Mouse (Mus musculus): ENCODE results near the gene Psd4. TPM values are rescaled to one million over a fixed set of nuclear protein-coding genes. Genes with fewer than 3 reads are reported as not detected.

The Psd4 gene
- polyA plus RNA-seq, 1 experiment from 2014 or later: 4.6 TPM

DNA sequence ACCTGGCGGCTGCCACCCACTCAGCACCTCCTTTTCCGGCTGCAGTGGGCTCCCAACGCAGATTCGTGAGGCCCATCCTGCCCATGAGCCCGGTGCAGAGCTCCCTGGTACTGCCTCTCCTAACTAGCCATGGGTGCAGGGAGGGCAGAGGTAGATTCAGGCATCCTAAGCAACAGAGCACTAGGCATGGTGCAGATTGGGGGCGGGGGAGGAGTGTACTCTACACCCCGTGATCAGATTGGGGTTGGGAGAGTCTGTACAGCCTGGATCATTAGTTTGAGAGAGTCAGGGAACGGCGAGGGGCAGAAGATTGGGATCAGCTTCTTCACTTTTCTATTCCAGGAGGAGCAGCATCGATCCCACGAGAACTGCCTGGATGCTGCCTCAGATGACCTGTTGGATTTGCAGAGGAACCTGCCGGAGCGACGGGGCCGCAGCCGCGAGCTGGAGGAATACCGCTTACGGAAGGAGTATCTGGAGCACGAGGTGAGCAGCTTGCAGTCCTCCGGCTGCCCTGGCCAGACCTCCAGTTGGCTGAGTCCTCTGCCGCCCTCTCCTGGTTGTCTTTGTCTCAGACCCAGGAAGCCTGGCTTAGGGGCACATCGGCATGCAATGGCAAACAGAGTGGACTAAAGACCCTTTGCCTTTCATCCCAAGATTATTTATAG is 38.1 kb downstream of the Psd4 start:
- Histone ChIP-seq H3K27ac (ENCODE audit: low read depth, low read length) (no peak overlapping the region), H3K4me2 (replicated peaks; ENCODE audit: low read depth, low read length) (peak overlapping the region; percentile 41), H3K27me3 (ENCODE audit: control insufficient read depth, insufficient read depth, low read length) (no peaks in the 10 kb centered on the region), H3K36me3 (ENCODE audit: control insufficient read depth, insufficient read depth, low read length) (no peaks in the 10 kb centered on the region), H3K4me3 (ENCODE audit: low read length) (peak overlapping the region; percentile 23; the same call in 1 of the 2 replicates), H3K4me1 (ENCODE audit: control insufficient read depth, insufficient read depth, low read length) (peaks cover 15% of the 10 kb centered on the region), H3K9me3 (ENCODE audit: control insufficient read depth, low read length) (no peaks in the 10 kb centered on the region), H3K9ac (ENCODE audit: low read depth, low read length) (no peak overlapping the region)
- ATAC-seq (ENCODE audit: low FRiP score, low TSS enrichment): peak; percentile 62
- WGBS: 12% methylated on average over 23 of the region's 23 CpGs

DNA sequence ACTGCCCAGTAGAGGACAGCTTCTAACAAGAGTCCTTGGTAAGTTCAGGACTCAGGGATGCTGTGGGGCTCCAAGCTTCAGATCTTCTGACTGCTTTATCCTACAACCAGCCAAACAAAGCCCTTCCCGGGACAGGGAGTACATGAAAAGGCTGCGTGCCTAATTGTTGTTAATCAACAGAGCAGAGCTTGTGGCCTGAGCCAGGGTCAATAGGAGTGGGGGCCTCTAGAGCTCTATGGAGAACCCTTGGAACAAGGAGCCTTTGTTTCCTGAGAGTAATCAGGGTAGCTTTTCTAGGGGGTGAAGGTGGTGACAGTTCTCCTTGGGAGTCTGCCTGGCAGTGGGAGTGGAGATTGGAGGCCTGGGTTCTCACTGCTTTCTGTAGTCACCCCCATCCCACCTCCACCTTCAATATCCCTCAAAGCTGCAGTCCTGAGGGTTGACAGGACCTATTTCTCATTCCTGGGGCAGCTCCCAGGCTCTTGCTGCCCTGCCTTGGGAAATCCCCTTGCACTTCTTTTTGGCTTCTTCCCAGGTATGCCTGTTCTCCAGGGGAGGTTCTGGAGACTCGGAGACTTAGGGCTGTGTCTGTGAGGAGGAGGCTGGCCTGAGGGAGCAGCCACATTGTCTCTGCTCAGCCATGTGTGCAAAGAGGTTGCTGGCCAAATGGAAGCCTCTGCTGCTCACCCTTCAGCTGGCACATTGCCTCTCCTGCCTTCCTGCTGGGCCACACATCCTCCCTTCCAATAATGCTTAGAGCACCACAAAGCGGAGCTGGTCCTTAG is 40.5 kb downstream of the Psd4 start:
- WGBS: 36% methylated on average over 4 of the region's 4 CpGs
- H3K9ac ChIP-seq (ENCODE audit: low read depth, low read length): no peak overlapping the region; the same call in 1 of the 2 replicates

DNA sequence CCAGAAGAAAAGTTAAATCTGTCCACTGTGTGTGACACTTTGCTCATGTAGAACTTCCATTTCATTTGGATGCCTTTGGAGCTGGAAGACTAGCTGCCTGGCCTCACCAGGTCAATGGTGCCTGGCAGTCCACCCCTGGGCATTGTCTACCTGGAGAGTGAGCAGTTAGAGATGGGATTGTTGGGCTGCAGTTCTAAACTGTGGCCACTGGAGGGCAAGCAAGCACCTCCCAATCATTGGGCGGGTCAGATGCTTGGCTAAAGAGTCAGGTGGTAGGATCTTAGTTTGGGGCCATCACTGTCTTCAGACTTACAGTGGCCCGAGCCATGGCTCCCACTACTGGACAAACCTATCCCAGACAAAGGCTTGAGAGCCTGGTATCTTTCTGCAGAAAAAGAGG is 41.8 kb downstream of the Psd4 start:
- Histone ChIP-seq H3K27me3 (ENCODE audit: control insufficient read depth, insufficient read depth, low read length) (no peaks in the 10 kb centered on the region), H3K4me3 (ENCODE audit: low read length) (no peak overlapping the region), H3K27ac (ENCODE audit: low read depth, low read length) (no peak overlapping the region), H3K36me3 (ENCODE audit: control insufficient read depth, insufficient read depth, low read length) (no peaks in the 10 kb centered on the region), H3K9me3 (ENCODE audit: control insufficient read depth, low read length) (no peaks in the 10 kb centered on the region), H3K4me1 (ENCODE audit: control insufficient read depth, insufficient read depth, low read length) (peaks cover 31% of the 10 kb centered on the region), H3K4me2 (replicated peaks; ENCODE audit: low read depth, low read length) (no peak overlapping the region), H3K9ac (ENCODE audit: low read depth, low read length) (no peak overlapping the region)
- ATAC-seq (ENCODE audit: low FRiP score, low TSS enrichment): peak; percentile 20; the same call in 1 of the 2 replicates
- WGBS: 0% methylated on average over 2 of the region's 2 CpGs

More for the DNA sequence above, 40.5 kb downstream of the Psd4 start:
- Histone ChIP-seq H3K4me3 (ENCODE audit: low read length) (no peak overlapping the region), H3K9me3 (ENCODE audit: control insufficient read depth, low read length) (no peaks in the 10 kb centered on the region), H3K4me2 (replicated peaks; ENCODE audit: low read depth, low read length) (no peak overlapping the region), H3K4me1 (ENCODE audit: control insufficient read depth, insufficient read depth, low read length) (peaks cover 21% of the 10 kb centered on the region), H3K36me3 (ENCODE audit: control insufficient read depth, insufficient read depth, low read length) (no peaks in the 10 kb centered on the region), H3K27me3 (ENCODE audit: control insufficient read depth, insufficient read depth, low read length) (no peaks in the 10 kb centered on the region), H3K27ac (ENCODE audit: low read depth, low read length) (peak overlapping the region; percentile 73)
- peak; percentile 51; the same call in 1 of the 2 replicates for ATAC-seq (ENCODE audit: low FRiP score, low TSS enrichment)

DNA sequence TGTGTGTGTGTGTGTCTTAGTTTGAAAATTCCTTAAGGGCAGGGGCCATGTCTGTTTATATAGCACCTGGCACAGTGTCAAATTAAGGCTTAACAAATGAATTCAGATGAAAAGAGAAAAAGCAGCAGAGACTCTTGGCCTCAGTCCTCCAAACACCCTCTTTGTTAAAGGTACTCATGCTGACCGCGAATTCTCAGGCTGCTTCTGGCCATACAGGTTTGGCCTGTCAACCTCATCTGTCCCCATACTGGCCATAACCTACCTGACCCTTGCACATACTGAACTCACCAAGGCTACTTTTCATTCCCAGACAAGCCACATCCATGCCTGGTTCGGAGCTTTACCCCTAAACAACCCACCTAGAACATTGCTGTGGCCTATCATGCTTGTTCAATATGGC is 45.8 kb downstream of the Psd4 start:
- Histone ChIP-seq H3K27me3 (ENCODE audit: control insufficient read depth, insufficient read depth, low read length) (no peaks in the 10 kb centered on the region), H3K36me3 (ENCODE audit: control insufficient read depth, insufficient read depth, low read length) (no peaks in the 10 kb centered on the region), H3K4me1 (ENCODE audit: control insufficient read depth, insufficient read depth, low read length) (peaks cover 56% of the 10 kb centered on the region), H3K27ac (ENCODE audit: low read depth, low read length) (peak overlapping the region; percentile 60; the same call in 1 of the 2 replicates), H3K4me3 (ENCODE audit: low read length) (no peak overlapping the region), H3K4me2 (replicated peaks; ENCODE audit: low read depth, low read length) (no peak overlapping the region), H3K9me3 (ENCODE audit: control insufficient read depth, low read length) (no peaks in the 10 kb centered on the region), H3K9ac (ENCODE audit: low read depth, low read length) (no peak overlapping the region)
- no peak for ATAC-seq (ENCODE audit: low FRiP score, low TSS enrichment)
- 59% methylated on average over 3 of the region's 3 CpGs for WGBS

DNA sequence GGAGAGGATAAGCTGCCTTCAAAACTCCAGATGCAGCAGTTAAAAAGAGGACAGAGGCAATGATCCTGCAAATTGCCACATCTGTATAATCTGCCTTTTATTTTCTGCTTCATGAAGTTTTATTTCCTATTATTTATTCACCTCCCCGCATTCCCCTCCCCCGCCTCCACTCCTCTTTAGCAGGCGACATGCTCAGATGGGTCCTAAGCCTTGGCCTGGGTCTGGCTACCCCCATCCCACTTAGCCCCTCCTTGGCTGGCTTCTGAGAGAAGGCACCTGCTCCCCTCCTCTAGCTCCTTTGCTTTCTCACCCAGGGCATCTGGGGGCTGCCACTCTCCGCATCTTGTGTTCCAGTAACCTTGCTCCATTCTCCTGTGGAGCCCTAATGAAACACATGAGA is 46.3 kb downstream of the Psd4 start:
- H3K36me3 ChIP-seq (ENCODE audit: control insufficient read depth, insufficient read depth, low read length): no peaks in the 10 kb centered on the region
- no peaks in the 10 kb centered on the region for H3K9me3 ChIP-seq (ENCODE audit: control insufficient read depth, low read length)
- WGBS: 38% methylated on average over 4 of the region's 4 CpGs
- H3K9ac ChIP-seq (ENCODE audit: low read depth, low read length): no peak overlapping the region
- no peak overlapping the region for H3K4me3 ChIP-seq (ENCODE audit: low read length)
- H3K27ac ChIP-seq (ENCODE audit: low read depth, low read length): peak overlapping the region; percentile 70; the same call in 1 of the 2 replicates
- no peaks in the 10 kb centered on the region for H3K27me3 ChIP-seq (ENCODE audit: control insufficient read depth, insufficient read depth, low read length)
- H3K4me1 ChIP-seq (ENCODE audit: control insufficient read depth, insufficient read depth, low read length): peaks cover 56% of the 10 kb centered on the region
- peak; percentile 84 for ATAC-seq (ENCODE audit: low FRiP score, low TSS enrichment)
- no peak overlapping the region for H3K4me2 ChIP-seq (replicated peaks; ENCODE audit: low read depth, low read length)

DNA sequence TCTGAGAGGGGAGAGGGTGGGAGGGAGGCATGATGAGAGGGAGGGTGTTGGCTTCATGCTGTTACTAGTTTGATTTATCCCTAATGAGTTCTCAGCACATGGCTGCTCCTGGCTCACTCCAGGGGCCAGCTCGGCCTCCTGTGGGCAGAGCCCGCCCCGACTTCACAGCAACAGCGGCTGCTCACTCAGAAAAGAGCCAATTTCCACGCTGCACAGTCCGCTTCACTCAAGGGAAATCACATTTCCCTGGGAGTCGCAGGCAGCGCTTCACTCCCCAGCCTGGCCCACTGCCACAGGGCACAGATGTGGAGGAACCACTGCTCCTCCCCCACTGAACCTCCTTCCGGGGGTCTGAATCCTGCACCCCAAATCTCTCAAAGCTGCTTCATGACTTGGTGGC is 49.3 kb downstream of the Psd4 start:
- ATAC-seq (ENCODE audit: low FRiP score, low TSS enrichment): peak; percentile 69
- H3K9ac ChIP-seq (ENCODE audit: low read depth, low read length): no peak overlapping the region
- peaks cover 52% of the 10 kb centered on the region for H3K4me1 ChIP-seq (ENCODE audit: control insufficient read depth, insufficient read depth, low read length)
- H3K36me3 ChIP-seq (ENCODE audit: control insufficient read depth, insufficient read depth, low read length): no peaks in the 10 kb centered on the region
- no peaks in the 10 kb centered on the region for H3K27me3 ChIP-seq (ENCODE audit: control insufficient read depth, insufficient read depth, low read length)
- no peak overlapping the region for H3K4me3 ChIP-seq (ENCODE audit: low read length)
- peak overlapping the region; percentile 78 for H3K27ac ChIP-seq (ENCODE audit: low read depth, low read length)
- no peaks in the 10 kb centered on the region for H3K9me3 ChIP-seq (ENCODE audit: control insufficient read depth, low read length)
- H3K4me2 ChIP-seq (replicated peaks; ENCODE audit: low read depth, low read length): no peak overlapping the region
- WGBS: under 1% methylated on average over 9 of the region's 9 CpGs

DNA sequence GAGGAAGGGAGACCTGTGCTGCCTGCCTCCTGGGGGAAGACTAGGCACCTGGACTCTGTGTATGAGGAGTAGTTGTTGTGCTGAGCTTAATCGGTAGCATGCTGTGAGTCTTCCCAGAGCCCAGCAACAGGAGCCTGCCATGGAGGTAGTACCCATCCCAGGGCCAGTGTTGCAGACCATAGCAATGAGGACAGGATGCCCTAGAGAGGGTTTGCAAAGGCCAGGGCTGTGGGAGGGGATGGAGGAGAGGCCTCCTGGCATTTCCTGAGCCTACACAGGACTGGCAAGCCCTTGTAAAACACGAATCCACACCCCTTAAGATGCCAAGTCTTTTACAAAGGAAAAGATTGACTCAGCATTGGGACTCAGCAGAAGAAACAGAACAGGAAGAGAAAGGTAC is 49.7 kb downstream of the Psd4 start:
- no peak overlapping the region for H3K4me2 ChIP-seq (replicated peaks; ENCODE audit: low read depth, low read length)
- H3K27me3 ChIP-seq (ENCODE audit: control insufficient read depth, insufficient read depth, low read length): no peaks in the 10 kb centered on the region
- WGBS: 11% methylated on average over 2 of the region's 2 CpGs
- peaks cover 52% of the 10 kb centered on the region for H3K4me1 ChIP-seq (ENCODE audit: control insufficient read depth, insufficient read depth, low read length)
- peak; percentile 7 for ATAC-seq (ENCODE audit: low FRiP score, low TSS enrichment)
- H3K36me3 ChIP-seq (ENCODE audit: control insufficient read depth, insufficient read depth, low read length): no peaks in the 10 kb centered on the region; the same call in 1 of the 2 replicates
- no peak overlapping the region for H3K9ac ChIP-seq (ENCODE audit: low read depth, low read length)
- no peaks in the 10 kb centered on the region for H3K9me3 ChIP-seq (ENCODE audit: control insufficient read depth, low read length)
- no peak overlapping the region for H3K4me3 ChIP-seq (ENCODE audit: low read length)
- peak overlapping the region; percentile 78 for H3K27ac ChIP-seq (ENCODE audit: low read depth, low read length)

DNA sequence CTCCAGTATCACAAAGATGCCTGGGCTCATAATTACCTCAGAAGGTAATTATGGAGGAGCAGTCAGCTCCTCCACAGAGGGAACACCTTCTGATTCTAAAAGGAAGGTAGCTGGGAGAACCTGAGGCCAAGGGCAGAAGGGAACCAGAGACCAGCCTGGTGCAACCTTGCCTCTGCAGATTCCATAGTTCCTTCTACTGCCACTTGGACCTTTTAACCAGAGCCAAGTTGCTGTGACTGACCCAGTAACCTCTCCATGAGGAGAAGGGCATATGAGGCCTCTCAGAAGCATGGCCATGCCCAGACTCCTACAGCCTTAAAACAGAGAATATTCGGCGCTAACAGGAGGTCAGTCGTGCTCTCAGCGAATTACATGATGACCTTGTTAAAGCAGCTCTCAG is 50.2 kb downstream of the Psd4 start:
- no peaks in the 10 kb centered on the region; the same call in 1 of the 2 replicates for H3K36me3 ChIP-seq (ENCODE audit: control insufficient read depth, insufficient read depth, low read length)
- H3K4me1 ChIP-seq (ENCODE audit: control insufficient read depth, insufficient read depth, low read length): peaks cover 48% of the 10 kb centered on the region
- no peaks in the 10 kb centered on the region for H3K9me3 ChIP-seq (ENCODE audit: control insufficient read depth, low read length)
- no peak for ATAC-seq (ENCODE audit: low FRiP score, low TSS enrichment)
- no peak overlapping the region for H3K4me3 ChIP-seq (ENCODE audit: low read length)
- H3K4me2 ChIP-seq (replicated peaks; ENCODE audit: low read depth, low read length): no peak overlapping the region
- peak overlapping the region; percentile 78 for H3K27ac ChIP-seq (ENCODE audit: low read depth, low read length)
- 82% methylated on average over 4 of the region's 4 CpGs for WGBS
- H3K27me3 ChIP-seq (ENCODE audit: control insufficient read depth, insufficient read depth, low read length): no peaks in the 10 kb centered on the region
- H3K9ac ChIP-seq (ENCODE audit: low read depth, low read length): no peak overlapping the region
